In genomic region chrX:56322731-56323130, GRCm38 (mm10) we compare ENCODE assay signal across 24 mouse cellular contexts. TPM values are rescaled to one million over a fixed set of nuclear protein-coding genes. Genes with fewer than 3 reads are reported as not detected.
A peak's percentile ranks its signal among the peaks of the same experiment; 100 is the strongest.
DNase-seq lines count a peak whose midpoint lies in the region; ATAC-seq and TF ChIP-seq lines count a peak whose summit lies in the region.
"Had no signal": no experiment of that assay in that cellular context is flagged by ENCODE, and none has a peak within 500 bp of the region (broad histone marks: within the 10 kb centered on the region; RNA-seq: fewer than 3 reads in every experiment).

No protein-coding gene starts in this region.

- 86% methylated on average over 2 of the region's 2 CpGs for WGBS in forebrain, embryonic 13.5 days

- H3K36me3 ChIP-seq in MEL (ENCODE audit: control insufficient read depth in 1 of 2, insufficient read depth in 2 of 2, low read length in 2 of 2) = no peaks in the 10 kb centered on the region
- H3K36me3 ChIP-seq in forebrain, embryonic 13.5 days (ENCODE audit: poor library complexity, severe bottlenecking) = no peaks in the 10 kb centered on the region
- H3K36me3 ChIP-seq: forebrain, embryonic 10.5 days; heart, embryonic 10.5 days; heart, embryonic 13.5 days; hindbrain, embryonic 15.5 days; intestine, embryonic 15.5 days had no signal

- no peak for TF ChIP-seq EP300 in MEL (IDR thresholded peaks at IDR 0.05; ENCODE audit: low read depth in 1 of 2, low read length in 2 of 2)

- no peaks in the 10 kb centered on the region for H3K27me3 ChIP-seq in MEL (ENCODE audit: control insufficient read depth in 1 of 2, insufficient read depth in 2 of 2, low read length in 2 of 2)
- H3K27me3 ChIP-seq in forebrain, embryonic 13.5 days = no peaks in the 10 kb centered on the region
- H3K27me3 ChIP-seq: heart, embryonic 13.5 days; hindbrain, embryonic 15.5 days; intestine, embryonic 15.5 days had no signal

- H3K4me2 ChIP-seq in forebrain, embryonic 13.5 days = no peak overlapping the region
- H3K4me2 ChIP-seq: heart, embryonic 13.5 days; hindbrain, embryonic 15.5 days; intestine, embryonic 15.5 days had no signal

- no peak overlapping the region for H3K9ac ChIP-seq in MEL (ENCODE audit: control insufficient read depth, low read depth, low read length, poor library complexity, severe bottlenecking)
- H3K9ac ChIP-seq in forebrain, embryonic 13.5 days = no peak overlapping the region
- H3K9ac ChIP-seq: forebrain, postnatal 0 days; heart, embryonic 13.5 days; hindbrain, embryonic 15.5 days; intestine, embryonic 15.5 days had no signal

- no peak for TF ChIP-seq RAD21 in MEL (IDR thresholded peaks at IDR 0.05; ENCODE audit: low read depth, low read length)

- H3K27ac ChIP-seq in MEL (ENCODE audit: control insufficient read depth, low read depth, low read length) = no peak overlapping the region
- peak overlapping the region; percentile 88 for H3K27ac ChIP-seq in brown adipose tissue, adult 24 weeks (replicated peaks; ENCODE audit: low read depth, low read length)
- no peak overlapping the region for H3K27ac ChIP-seq in forebrain, embryonic 13.5 days
- H3K27ac ChIP-seq: forebrain, embryonic 10.5 days; gastrocnemius, adult 2 months; heart, embryonic 10.5 days; heart, embryonic 13.5 days; hindbrain, embryonic 15.5 days; intestine, embryonic 15.5 days had no signal

- no peaks in the 10 kb centered on the region for H3K4me1 ChIP-seq in MEL (ENCODE audit: control insufficient read depth in 1 of 2, insufficient read depth in 2 of 2, low read length in 2 of 2)
- H3K4me1 ChIP-seq in brown adipose tissue, adult 24 weeks (ENCODE audit: control insufficient read depth, insufficient read depth, insufficient read length, low read length) = no peaks in the 10 kb centered on the region
- no peaks in the 10 kb centered on the region for H3K4me1 ChIP-seq in forebrain, embryonic 13.5 days
- H3K4me1 ChIP-seq: forebrain, embryonic 10.5 days; heart, embryonic 10.5 days; heart, embryonic 13.5 days; hindbrain, embryonic 15.5 days; intestine, embryonic 15.5 days had no signal

- TF ChIP-seq POLR2A in MEL (IDR thresholded peaks at IDR 0.05; ENCODE audit: control insufficient read depth in 1 of 2, insufficient read depth in 1 of 2, low read depth in 1 of 2, low read length in 2 of 2, poor library complexity in 1 of 2) = no peak

- DNase-seq in 3134 (ENCODE audit: extremely low read depth, insufficient read length, low spot score) (peak; percentile 20), MEL (ENCODE audit: low read depth, low spot score) (peak; percentile 6)
- DNase-seq in urinary bladder, postnatal 25 days (ENCODE audit: low spot score) = no peak
- DNase-seq in kidney, adult 11 months = no peak
- DNase-seq: adrenal gland, adult 8-10 months; adrenal gland, postnatal 25 days; cerebellum, adult 18-20 months; cerebellum, adult 9-10 months; cerebellum, postnatal 14 days; forebrain, postnatal 0 days; gastrocnemius, adult 2 months; gastrocnemius, postnatal 14 days; heart, adult 18-20 months; heart, postnatal 14 days; heart, postnatal 4 days had no signal

- no peak overlapping the region for H3K4me3 ChIP-seq in MEL (ENCODE audit: control insufficient read depth in 1 of 2, insufficient read depth in 1 of 2, low read depth in 2 of 2, low read length in 2 of 2)
- no peak overlapping the region for H3K4me3 ChIP-seq in brown adipose tissue, adult 24 weeks (ENCODE audit: insufficient read depth, low read depth, low read length)
- no peak overlapping the region for H3K4me3 ChIP-seq in forebrain, embryonic 13.5 days
- H3K4me3 ChIP-seq: forebrain, embryonic 10.5 days; gastrocnemius, adult 2 months; heart, embryonic 10.5 days; heart, embryonic 13.5 days; hindbrain, embryonic 15.5 days; intestine, embryonic 15.5 days had no signal

- no peak for TF ChIP-seq CTCF in MEL (IDR thresholded peaks at IDR 0.05 in 2 of 3, conservative IDR thresholded peaks at IDR 0.05 in 1 of 3; ENCODE audit: control insufficient read depth in 1 of 3, insufficient read depth in 1 of 3, low read depth in 2 of 3, low read length in 3 of 3, poor library complexity in 1 of 3, severe bottlenecking in 1 of 3)

- no peaks in the 10 kb centered on the region for H3K9me3 ChIP-seq in MEL (replicated peaks; ENCODE audit: insufficient read depth, low read length)
- no peaks in the 10 kb centered on the region for H3K9me3 ChIP-seq in forebrain, embryonic 13.5 days (replicated peaks)
- H3K9me3 ChIP-seq: heart, embryonic 10.5 days; heart, embryonic 13.5 days; hindbrain, embryonic 15.5 days; intestine, embryonic 15.5 days had no signal

- no peaks in the 10 kb centered on the region for H3K79me2 ChIP-seq in MEL (ENCODE audit: control insufficient read depth, insufficient read depth, low read length, poor library complexity)

- peak; percentile 85 for ATAC-seq in megakaryocyte progenitor cell, adult 5-6 weeks (replicated peaks; ENCODE audit: poor library complexity)
- no peak for ATAC-seq in forebrain, embryonic 13.5 days
- ATAC-seq: forebrain, embryonic 14.5 days; forebrain, postnatal 0 days; intestine, embryonic 15.5 days had no signal

TF ChIP-seq in MEL, 35 proteins besides CTCF, POLR2A, EP300 and RAD21:
- TF ChIP-seq TBP (IDR thresholded peaks at IDR 0.05; ENCODE audit: low read depth, low read length) = no peak
- TF ChIP-seq BHLHE40 (IDR thresholded peaks at IDR 0.05; ENCODE audit: borderline replicate concordance, low read depth, low read length) = no peak
- TF ChIP-seq GATA1 (IDR thresholded peaks at IDR 0.05; ENCODE audit: low read depth, low read length) = no peak
TF ChIP-seq in MEL: peak in this region for 0.

RNA-seq across cellular contexts. Expression of gene Zfp449, which starts 23.5 kb away (rescaled TPM):
- total RNA-seq in MEL (2012; rRNA removed) = 1.5 TPM in 2 replicates
- 1 to 10 TPM in 1 of 2 experiments, not detected in 1; 1.5 TPM for polyA plus RNA-seq in MEL (2012; ENCODE audit: insufficient read depth in 1 of 2, insufficient read length in 2 of 2, low read depth in 1 of 2, low replicate concordance in 2 of 2, missing spikeins in 1 of 2)
- 2.7 and 2.8 TPM in 2 replicates for polyA plus RNA-seq in brown adipose tissue, adult 24 weeks (2012; ENCODE audit: insufficient read depth, insufficient read length, missing spikeins)
- total RNA-seq in megakaryocyte progenitor cell, adult 5-6 weeks (2015) = 1.9 and 2.3 TPM in 2 replicates
- total RNA-seq in megakaryocyte progenitor cell, adult 5-6 weeks (2017) = 1.7 and 2.3 TPM in 2 replicates
- polyA plus RNA-seq in forebrain, embryonic 13.5 days (2015; fragmentation: Nextera tagmentation; extraction: Ambion mirVana) = 3.9 and 4.5 TPM in 2 replicates

RNA-seq across cellular contexts. Expression of gene Smim10l2a, which starts 51.7 kb away (rescaled TPM):
- not detected in 2 replicates for total RNA-seq in MEL (2012; rRNA removed)
- polyA plus RNA-seq in MEL (2012; ENCODE audit: insufficient read depth in 1 of 2, insufficient read length in 2 of 2, low read depth in 1 of 2, low replicate concordance in 2 of 2, missing spikeins in 1 of 2) = not detected
- polyA plus RNA-seq in brown adipose tissue, adult 24 weeks (2012; ENCODE audit: insufficient read depth, insufficient read length, missing spikeins) = 0.46 TPM in 1 of 2 replicates, not detected in the other
- 0.07 and 0.22 TPM in 2 replicates for total RNA-seq in megakaryocyte progenitor cell, adult 5-6 weeks (2015)
- total RNA-seq in megakaryocyte progenitor cell, adult 5-6 weeks (2017) = 0.74 and 0.83 TPM in 2 replicates
- polyA plus RNA-seq in forebrain, embryonic 13.5 days (2015; fragmentation: Nextera tagmentation; extraction: Ambion mirVana) = 6.3 and 9.0 TPM in 2 replicates
- total RNA-seq: gastrocnemius, adult 2 months had no signal

Comparison
In these comparisons a context has a peak if more than half of its experiments do, and no peak if none do; other contexts are left out.
1. DNase-seq: peak in 3134 (single experiment) and MEL (single experiment); none in urinary bladder, postnatal 25 days (single experiment) and kidney, adult 11 months (single experiment).